Mouse (Mus musculus): Measurements from ENCODE around the gene Pak1ip1. TPM values are rescaled to one million over a fixed set of nuclear protein-coding genes. Genes with fewer than 3 reads are reported as not detected.

The Pak1ip1 gene
- polyA plus RNA-seq, 1 experiment from 2014 or later: 62.6 TPM

- peaks cover 18% of the 10 kb centered on the region for H3K36me3 ChIP-seq (ENCODE audit: insufficient read depth, low read length)
- peak overlapping the region; percentile 62 for H3K4me3 ChIP-seq (ENCODE audit: low read depth, low read length)
- peak overlapping the region; percentile 73 for H3K4me2 ChIP-seq (replicated peaks; ENCODE audit: low read depth, low read length)
- H3K9ac ChIP-seq (replicated peaks; ENCODE audit: low read depth): peak overlapping the region; percentile 69
- peaks cover 13% of the 10 kb centered on the region; the same call in 1 of the 2 replicates for H3K4me1 ChIP-seq (ENCODE audit: insufficient read depth, low read depth, low read length)
- no peaks in the 10 kb centered on the region for H3K27me3 ChIP-seq (replicated peaks; ENCODE audit: insufficient read depth, low read length)
- H3K27ac ChIP-seq (ENCODE audit: low read length): peak overlapping the region; percentile 96
- TF ChIP-seq EP300 (IDR thresholded peaks at IDR 0.05): no peak
- no peak for TF ChIP-seq CTCF (IDR thresholded peaks at IDR 0.05)
- ATAC-seq: no peak; the same call in 1 of the 2 replicates
- DNase-seq (ENCODE audit: low spot score): peak; percentile 16
- WGBS: 33% methylated on average over 12 of the region's 12 CpGs
- H3K9me3 ChIP-seq (ENCODE audit: low read length): no peaks in the 10 kb centered on the region
These were observed 16.1 kb downstream of the Pak1ip1 start for GRCm38 (mm10) chr13:41016797-41017405.

- Histone ChIP-seq H3K36me3 (ENCODE audit: insufficient read depth, low read length) (peaks cover 8% of the 10 kb centered on the region; the same call in 1 of the 2 replicates), H3K9me3 (ENCODE audit: low read length) (no peaks in the 10 kb centered on the region), H3K4me1 (ENCODE audit: insufficient read depth, low read depth, low read length) (peaks cover 13% of the 10 kb centered on the region; the same call in 1 of the 2 replicates), H3K4me2 (replicated peaks; ENCODE audit: low read depth, low read length) (no peak overlapping the region), H3K27ac (ENCODE audit: low read length) (no peak overlapping the region), H3K27me3 (replicated peaks; ENCODE audit: insufficient read depth, low read length) (no peaks in the 10 kb centered on the region), H3K4me3 (ENCODE audit: low read depth, low read length) (no peak overlapping the region), H3K9ac (replicated peaks; ENCODE audit: low read depth) (no peak overlapping the region)
- DNase-seq (ENCODE audit: low spot score) (no peak), ATAC-seq (no peak)
- 80% methylated on average over 4 of the region's 4 CpGs for WGBS
- no peak for TF ChIP-seq CTCF (IDR thresholded peaks at IDR 0.05)
These were observed 17.0 kb downstream of the Pak1ip1 start for GRCm38 (mm10) chr13:41017832-41018231.

- TF ChIP-seq EP300 (IDR thresholded peaks at IDR 0.05) (no peak), CTCF (IDR thresholded peaks at IDR 0.05) (no peak)
- Histone ChIP-seq H3K4me1 (ENCODE audit: insufficient read depth, low read depth, low read length) (peaks cover 13% of the 10 kb centered on the region; the same call in 1 of the 2 replicates), H3K27me3 (replicated peaks; ENCODE audit: insufficient read depth, low read length) (no peaks in the 10 kb centered on the region), H3K9ac (replicated peaks; ENCODE audit: low read depth) (no peak overlapping the region), H3K27ac (ENCODE audit: low read length) (no peak overlapping the region), H3K4me2 (replicated peaks; ENCODE audit: low read depth, low read length) (no peak overlapping the region), H3K36me3 (ENCODE audit: insufficient read depth, low read length) (0 out of 2 replicates have a peak, but pooled peaks cover 4% of the 10 kb centered on the region), H3K4me3 (ENCODE audit: low read depth, low read length) (no peak overlapping the region), H3K9me3 (ENCODE audit: low read length) (no peaks in the 10 kb centered on the region)
- no peak for DNase-seq (ENCODE audit: low spot score)
- no peak for ATAC-seq
- 89% methylated on average over 9 of the region's 9 CpGs for WGBS
These were observed 17.4 kb downstream of the Pak1ip1 start for GRCm38 (mm10) chr13:41018236-41018635.

- ATAC-seq (no peak), DNase-seq (ENCODE audit: low spot score) (no peak)
- H3K36me3 ChIP-seq (ENCODE audit: insufficient read depth, low read length): 0 out of 2 replicates have a peak, but pooled peaks cover 4% of the 10 kb centered on the region
- no peak overlapping the region for H3K9ac ChIP-seq (replicated peaks; ENCODE audit: low read depth)
- H3K4me1 ChIP-seq (ENCODE audit: insufficient read depth, low read depth, low read length): peaks cover 13% of the 10 kb centered on the region; the same call in 1 of the 2 replicates
- WGBS: 90% methylated on average over 13 of the region's 13 CpGs
- no peak overlapping the region for H3K4me3 ChIP-seq (ENCODE audit: low read depth, low read length)
- no peaks in the 10 kb centered on the region for H3K9me3 ChIP-seq (ENCODE audit: low read length)
- no peak for TF ChIP-seq CTCF (IDR thresholded peaks at IDR 0.05)
- TF ChIP-seq EP300 (IDR thresholded peaks at IDR 0.05): no peak
- no peak overlapping the region for H3K27ac ChIP-seq (ENCODE audit: low read length)
- H3K27me3 ChIP-seq (replicated peaks; ENCODE audit: insufficient read depth, low read length): no peaks in the 10 kb centered on the region
- no peak overlapping the region for H3K4me2 ChIP-seq (replicated peaks; ENCODE audit: low read depth, low read length)
These were observed 18.2 kb downstream of the Pak1ip1 start for GRCm38 (mm10) chr13:41018756-41019591.

GRCm38 (mm10) chr13:41020494-41020893, 19.7 kb downstream of the Pak1ip1 start:
- H3K9ac ChIP-seq (replicated peaks; ENCODE audit: low read depth): no peak overlapping the region
- H3K36me3 ChIP-seq (ENCODE audit: insufficient read depth, low read length): 0 out of 2 replicates have a peak, but pooled peaks cover 4% of the 10 kb centered on the region
- WGBS: 62% methylated on average over 7 of the region's 7 CpGs
- H3K4me3 ChIP-seq (ENCODE audit: low read depth, low read length): no peak overlapping the region
- peaks cover 12% of the 10 kb centered on the region; the same call in 1 of the 2 replicates for H3K4me1 ChIP-seq (ENCODE audit: insufficient read depth, low read depth, low read length)
- no peaks in the 10 kb centered on the region for H3K9me3 ChIP-seq (ENCODE audit: low read length)
- no peak overlapping the region for H3K27ac ChIP-seq (ENCODE audit: low read length)
- ATAC-seq (no peak), DNase-seq (ENCODE audit: low spot score) (no peak)
- TF ChIP-seq CTCF (IDR thresholded peaks at IDR 0.05): no peak
- TF ChIP-seq EP300 (IDR thresholded peaks at IDR 0.05): no peak
- no peak overlapping the region for H3K4me2 ChIP-seq (replicated peaks; ENCODE audit: low read depth, low read length)
- H3K27me3 ChIP-seq (replicated peaks; ENCODE audit: insufficient read depth, low read length): no peaks in the 10 kb centered on the region

GRCm38 (mm10) chr13:41021607-41022006, 20.8 kb downstream of the Pak1ip1 start:
- H3K4me3 ChIP-seq (ENCODE audit: low read depth, low read length): no peak overlapping the region
- TF ChIP-seq CTCF (IDR thresholded peaks at IDR 0.05) (no peak), EP300 (IDR thresholded peaks at IDR 0.05) (no peak)
- no peak overlapping the region for H3K27ac ChIP-seq (ENCODE audit: low read length)
- ATAC-seq: no peak
- WGBS: 85% methylated on average over 6 of the region's 6 CpGs
- no peaks in the 10 kb centered on the region for H3K27me3 ChIP-seq (replicated peaks; ENCODE audit: insufficient read depth, low read length)
- H3K9me3 ChIP-seq (ENCODE audit: low read length): no peaks in the 10 kb centered on the region
- H3K36me3 ChIP-seq (ENCODE audit: insufficient read depth, low read length): 0 out of 2 replicates have a peak, but pooled peaks cover 4% of the 10 kb centered on the region
- no peak overlapping the region for H3K4me2 ChIP-seq (replicated peaks; ENCODE audit: low read depth, low read length)
- no peak overlapping the region for H3K9ac ChIP-seq (replicated peaks; ENCODE audit: low read depth)
- H3K4me1 ChIP-seq (ENCODE audit: insufficient read depth, low read depth, low read length): peaks cover 9% of the 10 kb centered on the region; the same call in 1 of the 2 replicates
- DNase-seq (ENCODE audit: low spot score): no peak

Data from lung, postnatal 0 days (tissue).